Mouse (Mus musculus) lung, adult 2 months (tissue): ENCODE results near the gene Pde4d. TPM values are rescaled to one million over a fixed set of nuclear protein-coding genes. Genes with fewer than 3 reads are reported as not detected.

Experiments
- DNase-seq: peaks from one replicate; pipeline ENCODE4 v3.0.0; 2022
- H3K4me1 ChIP-seq: fragments of 200-500 bp; 2 replicates; pipeline ENCODE4 v1.6.1; 2011; ENCODE audit warnings: low read length; ENCODE audit not compliant: control insufficient read depth, insufficient read depth
- H3K4me3 ChIP-seq: fragments of 200-500 bp; replicated peaks from 2 replicates; pipeline ENCODE3; 2011; ENCODE audit warnings: low read depth, mild to moderate bottlenecking, control low read depth, low read length; ENCODE audit errors: extremely low read depth
- CTCF ChIP-seq: fragments of 200-500 bp; IDR thresholded peaks from 2 replicates; pipeline ENCODE4 v1.5.1; 2011; ENCODE audit warnings: mild to moderate bottlenecking, low read length, control low read depth; ENCODE audit not compliant: insufficient read depth
- POLR2A ChIP-seq: fragments of 200-500 bp; IDR thresholded peaks from 2 replicates; pipeline ENCODE4 v1.6.1; 2011; ENCODE audit warnings: low read depth, mild to moderate bottlenecking, control low read depth, low read length, borderline replicate concordance; ENCODE audit errors: extremely low read depth
- WGBS: fragments of 180-500 bp; shearing (Covaris S2); methylation state at CpG from one replicate; pipeline ENCODE4 v1.1.7; 2018; 5-methylcytosine and 5-hydroxymethylcytosine counted together
- polyA plus RNA-seq: library from polyadenylated mRNA; depleted of rRNA; stranded (reverse); fragments of >200 nt; gene quantifications from 2 replicates; pipeline ENCODE4 v1.2.3, GENCODE M21; 2012

The Pde4d gene
- polyA plus RNA-seq, 1 experiment: 20.0 TPM

DNA sequence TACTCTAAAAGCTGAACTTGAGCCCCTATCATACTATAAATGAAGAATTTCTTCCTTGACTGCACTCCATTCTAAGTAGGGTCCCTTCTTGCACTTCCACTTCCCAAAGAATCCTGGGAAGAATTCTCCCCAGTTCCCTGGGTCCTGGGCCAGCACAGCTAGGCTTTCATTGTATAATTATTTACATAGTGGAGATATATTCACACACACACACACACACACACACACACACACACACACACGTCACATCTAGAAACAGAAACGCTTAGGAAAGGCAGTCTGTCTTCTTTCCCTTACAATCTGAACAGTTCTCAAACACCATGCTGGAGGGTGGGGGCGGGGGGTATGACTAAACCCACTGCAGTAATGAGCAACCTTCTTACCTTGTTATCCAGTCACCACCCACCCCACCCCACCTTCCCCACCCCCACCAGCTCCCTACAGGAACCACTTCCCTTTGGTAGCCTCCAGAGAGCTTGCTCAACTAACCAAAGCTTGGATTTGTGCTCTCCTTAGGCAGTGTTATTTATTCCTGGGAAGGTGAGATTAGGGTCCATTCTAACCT lies 868.8 kb downstream of the Pde4d start:
- 41% methylated on average over 3 of the region's 3 CpGs for WGBS
- TF ChIP-seq POLR2A (no peak), CTCF (no peak)
- H3K4me3 ChIP-seq: no peak overlapping the region
- peaks cover 13% of the 10 kb centered on the region for H3K4me1 ChIP-seq
- DNase-seq: no peak

DNA sequence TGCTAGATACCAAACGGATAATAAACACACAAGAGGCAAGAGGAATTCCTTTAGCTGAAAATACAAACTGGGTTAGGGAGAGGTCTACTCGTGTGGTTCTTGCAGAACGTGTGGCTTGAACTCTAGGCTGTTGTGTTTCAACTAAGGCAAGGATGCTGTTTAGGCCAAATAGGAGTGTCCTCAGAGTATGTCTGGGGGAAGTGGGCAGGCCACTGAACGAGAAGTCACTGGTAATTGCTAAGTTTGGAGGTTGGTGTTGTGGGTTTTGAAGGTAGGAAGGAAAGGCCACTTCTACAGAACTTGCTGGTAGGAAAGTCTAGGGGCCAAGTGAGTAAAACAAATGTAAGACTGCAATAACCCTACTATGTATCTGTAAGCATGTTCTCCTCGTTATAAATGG lies 876.3 kb downstream of the Pde4d start:
- H3K4me1 ChIP-seq: no peaks in the 10 kb centered on the region
- no peak for TF ChIP-seq POLR2A
- TF ChIP-seq CTCF: no peak
- WGBS: 71% methylated on average over 5 of the region's 5 CpGs

DNA sequence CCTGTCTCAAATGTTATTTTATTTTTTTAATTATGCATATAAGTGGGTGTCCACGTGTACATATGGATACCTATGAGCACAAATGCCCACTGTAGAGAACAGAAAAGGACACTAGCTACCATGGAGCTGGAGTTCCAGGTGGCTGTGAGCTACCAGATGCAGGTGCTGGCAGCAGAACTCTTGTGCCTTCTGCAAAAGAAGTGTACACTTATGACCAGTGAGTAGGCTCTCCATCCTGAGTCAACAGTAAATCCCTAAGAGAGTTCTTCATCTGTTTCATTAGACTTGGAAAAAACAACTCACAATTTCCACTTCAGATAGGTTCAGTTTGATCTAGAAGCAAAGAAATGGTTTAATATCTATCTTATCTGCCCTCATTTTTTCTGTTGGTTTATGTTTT lies 881.8 kb downstream of the Pde4d start:
- TF ChIP-seq POLR2A: no peak
- no peak overlapping the region for H3K4me3 ChIP-seq
- no peak for DNase-seq
- 64% methylated on average over 1 of the region's 1 CpGs for WGBS
- H3K4me1 ChIP-seq: peaks cover 2% of the 10 kb centered on the region

More for the DNA sequence above, 876.3 kb downstream of the Pde4d start:
- H3K4me3 ChIP-seq: no peak overlapping the region
- no peak for DNase-seq

DNA sequence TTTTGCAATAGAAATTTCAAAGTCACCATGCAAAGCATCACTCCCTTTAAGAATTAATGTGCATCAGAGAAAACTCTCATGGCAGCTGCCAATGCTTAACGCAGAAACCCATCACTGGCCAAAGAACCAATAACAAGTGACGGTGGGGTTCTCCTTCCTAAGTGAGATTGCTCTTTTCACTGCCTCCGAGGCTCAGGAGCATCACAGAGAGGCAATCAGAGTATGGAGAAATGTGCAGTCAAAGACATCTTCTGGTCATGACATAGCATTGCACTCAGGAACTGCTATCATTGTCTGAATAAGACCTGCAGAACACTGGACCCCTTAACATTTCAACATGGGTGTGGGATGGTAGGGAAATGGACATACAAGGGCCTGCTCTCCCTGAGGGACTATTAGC lies 892.2 kb downstream of the Pde4d start:
- H3K4me1 ChIP-seq: no peaks in the 10 kb centered on the region
- TF ChIP-seq CTCF: no peak
- no peak for TF ChIP-seq POLR2A
- H3K4me3 ChIP-seq: no peak overlapping the region
- DNase-seq: no peak
- WGBS: 45% methylated on average over 3 of the region's 3 CpGs

DNA sequence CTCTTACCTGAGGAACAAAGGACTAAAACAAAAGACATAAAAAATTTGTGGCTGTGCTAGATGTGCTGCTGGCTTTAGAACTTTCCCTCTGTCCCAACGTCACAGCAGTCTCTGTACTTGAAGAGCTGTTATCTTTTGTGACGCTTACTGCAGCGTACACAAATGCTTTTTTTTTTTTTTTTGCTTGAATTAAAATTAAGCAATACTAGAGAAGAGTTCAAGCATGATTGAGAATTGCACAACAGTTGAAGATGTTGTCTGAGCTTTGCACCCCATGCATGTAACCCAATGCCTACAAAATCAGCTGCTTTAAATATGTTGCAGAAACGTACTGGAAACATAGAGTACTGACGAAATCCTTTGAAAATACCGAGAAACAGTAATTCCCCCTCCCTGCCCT lies 892.7 kb downstream of the Pde4d start:
- DNase-seq: no peak
- 37% methylated on average over 6 of the region's 6 CpGs for WGBS
- Histone ChIP-seq H3K4me1 (no peaks in the 10 kb centered on the region), H3K4me3 (no peak overlapping the region)
- no peak for TF ChIP-seq POLR2A
- TF ChIP-seq CTCF: no peak

DNA sequence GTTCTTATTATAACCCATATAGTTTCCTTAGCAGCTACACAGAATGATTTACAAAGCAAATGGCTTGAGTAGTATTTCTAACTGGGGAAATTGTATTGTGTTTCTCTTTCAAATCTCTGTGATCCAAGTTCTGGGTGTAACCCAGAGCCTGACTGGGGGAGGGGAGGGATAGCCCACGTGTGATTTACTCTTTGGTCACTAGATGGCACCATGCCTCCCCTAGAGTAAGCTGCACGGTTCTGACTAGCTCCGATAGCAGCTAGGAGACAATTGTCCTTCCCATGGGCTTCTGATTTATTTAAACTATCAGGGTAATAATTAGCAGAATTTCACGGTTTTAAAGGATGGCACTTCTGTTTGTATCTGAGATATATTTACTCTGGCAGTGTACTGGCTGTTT lies 893.8 kb downstream of the Pde4d start:
- TF ChIP-seq POLR2A: no peak
- TF ChIP-seq CTCF: peak; percentile 90
- DNase-seq: peak; percentile 71
- H3K4me1 ChIP-seq: no peaks in the 10 kb centered on the region
- 1% methylated on average over 4 of the region's 4 CpGs for WGBS
- H3K4me3 ChIP-seq: no peak overlapping the region

DNA sequence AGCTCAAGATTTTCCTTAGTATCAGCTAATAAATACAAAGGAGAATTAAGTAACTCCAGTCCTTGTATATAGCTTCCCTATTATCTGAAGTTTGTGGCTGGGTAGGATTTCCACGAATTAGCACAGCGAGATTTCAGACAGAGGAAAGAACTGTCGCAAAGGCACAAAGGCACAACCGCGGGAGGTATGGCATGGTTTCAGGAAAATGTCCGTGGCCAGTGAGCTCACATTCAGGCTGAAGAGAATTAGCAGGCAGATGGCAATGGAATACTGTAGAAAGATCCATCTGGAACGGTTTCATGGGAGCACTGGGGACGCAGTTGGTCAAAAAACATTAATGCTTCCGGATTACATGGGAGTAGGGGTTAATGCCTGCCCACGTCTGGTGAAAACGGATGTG lies 898.0 kb downstream of the Pde4d start:
- WGBS: 51% methylated on average over 11 of the region's 11 CpGs
- H3K4me1 ChIP-seq: no peaks in the 10 kb centered on the region
- TF ChIP-seq CTCF (no peak), POLR2A (no peak)
- no peak overlapping the region for H3K4me3 ChIP-seq
- no peak for DNase-seq

DNA sequence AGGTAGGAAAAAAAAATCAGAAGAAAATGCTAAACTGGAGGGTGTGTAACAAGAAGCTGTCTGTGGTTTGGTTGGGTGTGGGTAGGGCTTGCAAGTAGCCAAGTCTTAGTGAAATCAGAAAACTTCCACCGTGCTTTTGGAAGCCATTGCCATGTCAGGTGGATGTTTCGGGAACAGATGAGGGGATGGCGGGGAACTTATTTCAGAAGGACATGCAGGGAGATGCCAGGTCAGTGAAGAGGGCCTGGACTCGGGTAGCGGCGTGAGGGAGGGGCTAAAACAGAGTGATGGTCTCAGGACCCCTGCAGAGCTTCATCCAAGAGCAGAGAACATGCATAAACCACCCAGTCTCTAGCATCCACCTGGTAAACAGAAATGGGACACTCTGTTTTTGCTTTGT lies 898.6 kb downstream of the Pde4d start:
- TF ChIP-seq CTCF (no peak), POLR2A (no peak)
- Histone ChIP-seq H3K4me3 (no peak overlapping the region), H3K4me1 (no peaks in the 10 kb centered on the region)
- WGBS: 88% methylated on average over 6 of the region's 6 CpGs
- DNase-seq: no peak

DNA sequence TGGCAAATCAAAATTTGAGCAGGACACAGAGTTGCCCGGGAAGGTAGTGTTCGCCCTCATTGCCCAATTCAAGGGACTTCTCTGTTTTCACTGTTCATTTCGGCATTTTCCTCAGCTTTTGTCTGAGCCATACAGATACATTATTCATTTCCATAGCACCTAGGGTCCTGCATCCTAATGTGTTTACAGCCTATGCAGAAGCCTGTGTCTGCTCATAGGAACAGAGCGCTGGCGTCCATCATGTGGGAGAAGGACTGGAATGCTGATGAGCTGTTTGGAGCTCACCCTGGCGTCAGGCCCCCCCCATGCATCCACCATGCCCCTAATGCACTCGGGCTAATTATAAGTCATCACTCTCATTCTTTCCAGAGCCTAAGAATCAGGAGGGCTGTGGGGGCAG lies 900.4 kb downstream of the Pde4d start:
- 73% methylated on average over 7 of the region's 7 CpGs for WGBS
- H3K4me1 ChIP-seq: no peaks in the 10 kb centered on the region
- H3K4me3 ChIP-seq: no peak overlapping the region
- no peak for DNase-seq
- no peak for TF ChIP-seq POLR2A
- TF ChIP-seq CTCF: no peak

DNA sequence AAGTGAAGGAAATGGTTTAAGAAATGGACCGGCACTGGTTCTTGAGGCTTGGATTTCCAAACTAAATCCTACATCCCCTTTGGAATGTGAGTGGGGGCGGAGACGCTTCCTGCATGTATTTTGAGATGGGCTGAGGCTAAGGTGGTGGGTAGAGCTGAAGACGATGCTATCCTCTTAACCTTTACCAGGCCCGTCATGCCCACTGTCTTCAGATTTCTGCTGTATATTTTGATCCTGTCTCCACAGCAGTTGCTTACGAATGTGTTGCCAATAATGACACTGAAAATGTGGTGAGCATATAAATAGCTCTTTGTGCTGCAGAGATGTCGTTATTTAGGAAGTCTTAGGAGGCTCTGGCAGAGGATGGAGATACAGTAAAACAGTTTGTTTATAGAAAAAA lies 904.3 kb downstream of the Pde4d start:
- no peaks in the 10 kb centered on the region; the same call in 1 of the 2 replicates for H3K4me1 ChIP-seq
- TF ChIP-seq CTCF (no peak), POLR2A (no peak)
- WGBS: 53% methylated on average over 7 of the region's 7 CpGs

More for the DNA sequence above, 904.3 kb downstream of the Pde4d start:
- H3K4me3 ChIP-seq: no peak overlapping the region
- DNase-seq: no peak
